Mouse (Mus musculus) megakaryocyte, embryonic 14.5 days (primary cell): ENCODE measurements around the gene Coq10a.

Source experiments
- FLI1 ChIP-seq: IDR thresholded peaks from 2 replicates; pipeline ENCODE4 v1.6.1; 2012; ENCODE audit warnings: low read length, inconsistent platforms, mixed read lengths
- GATA1 ChIP-seq: IDR thresholded peaks from 3 replicates; pipeline ENCODE4 v1.6.1; 2012; ENCODE audit warnings: mixed read lengths, low read length, inconsistent platforms, borderline replicate concordance

DNA sequence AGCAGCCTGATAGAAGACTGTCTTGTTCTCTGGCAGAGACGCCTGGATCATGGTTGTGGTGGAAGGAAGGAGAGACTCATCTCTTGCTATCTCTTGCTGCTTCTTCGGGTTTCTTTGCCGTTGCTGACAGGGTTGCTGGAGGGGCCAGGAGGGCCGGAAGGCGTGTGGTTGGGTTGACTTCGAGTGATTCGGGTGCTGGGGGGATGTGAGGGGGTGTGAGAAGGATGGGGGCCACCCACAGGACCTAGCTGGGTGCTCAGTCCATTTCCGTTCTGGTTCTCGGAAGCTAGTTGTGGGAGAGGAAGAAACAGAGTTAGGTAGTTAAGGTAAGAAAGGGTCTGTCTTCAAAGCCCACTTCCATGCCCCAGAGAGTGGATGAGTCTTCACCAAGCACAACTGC lies 32.8 kb upstream of the Coq10a start:
- no peak for TF ChIP-seq GATA1
- TF ChIP-seq FLI1, result no peak
